ENCODE assay signal across 13 mouse cellular contexts in genomic region chr3:53046371-53046770, GRCm38 (mm10). TPM values are rescaled to one million over a fixed set of nuclear protein-coding genes. Genes with fewer than 3 reads are reported as not detected.
DNase-seq lines count a peak whose midpoint lies in the region; ATAC-seq and TF ChIP-seq lines count a peak whose summit lies in the region.
"Had no signal": no experiment of that assay in that cellular context is flagged by ENCODE, and none has a peak within 500 bp of the region (broad histone marks: within the 10 kb centered on the region; RNA-seq: fewer than 3 reads in every experiment).

No protein-coding gene starts in this region.

- H3K9me3 ChIP-seq in heart, embryonic 15.5 days (replicated peaks), result no peaks in the 10 kb centered on the region
- H3K9me3 ChIP-seq in heart, embryonic 10.5 days, result no peaks in the 10 kb centered on the region
- no peaks in the 10 kb centered on the region for H3K9me3 ChIP-seq in limb, embryonic 14.5 days (ENCODE audit: control insufficient read depth, low read length)
- no peaks in the 10 kb centered on the region for H3K9me3 ChIP-seq in limb, embryonic 10.5 days (replicated peaks)
- H3K9me3 ChIP-seq in lung, embryonic 14.5 days (ENCODE audit: low read depth, low read length), result no peaks in the 10 kb centered on the region
- H3K9me3 ChIP-seq: limb, embryonic 15.5 days; neural tube, embryonic 13.5 days had no signal

- TF ChIP-seq CTCF in lung, embryonic 14.5 days (IDR thresholded peaks at IDR 0.05; ENCODE audit: low read depth), result no peak

- H3K4me1 ChIP-seq in heart, embryonic 15.5 days (replicated peaks), result peaks cover 36% of the 10 kb centered on the region
- H3K4me1 ChIP-seq in heart, embryonic 10.5 days, result peaks cover 25% of the 10 kb centered on the region
- H3K4me1 ChIP-seq in limb, embryonic 14.5 days (ENCODE audit: control insufficient read depth, insufficient read depth, low read length), result peaks cover 20% of the 10 kb centered on the region
- peaks cover 43% of the 10 kb centered on the region for H3K4me1 ChIP-seq in limb, embryonic 10.5 days
- peaks cover 19% of the 10 kb centered on the region for H3K4me1 ChIP-seq in lung, embryonic 14.5 days (ENCODE audit: insufficient read depth)

- peak overlapping the region; percentile 24; the same call in 1 of the 2 replicates for H3K27ac ChIP-seq in heart, embryonic 15.5 days
- H3K27ac ChIP-seq in heart, embryonic 10.5 days, result no peak overlapping the region
- no peak overlapping the region for H3K27ac ChIP-seq in limb, embryonic 14.5 days (replicated peaks; ENCODE audit: low read depth, low read length)
- H3K27ac ChIP-seq in limb, embryonic 10.5 days, result no peak overlapping the region
- H3K27ac ChIP-seq in lung, embryonic 14.5 days (ENCODE audit: low read depth), result no peak overlapping the region
- H3K27ac ChIP-seq: limb, embryonic 15.5 days; neural tube, embryonic 13.5 days had no signal

- peaks cover 6% of the 10 kb centered on the region for H3K36me3 ChIP-seq in heart, embryonic 15.5 days
- H3K36me3 ChIP-seq in heart, embryonic 10.5 days, result peaks cover 7% of the 10 kb centered on the region; the same call in 1 of the 2 replicates
- H3K36me3 ChIP-seq in limb, embryonic 14.5 days (ENCODE audit: control insufficient read depth, insufficient read depth, low read length), result no peaks in the 10 kb centered on the region
- H3K36me3 ChIP-seq in limb, embryonic 10.5 days, result peaks cover 14% of the 10 kb centered on the region
- no peaks in the 10 kb centered on the region for H3K36me3 ChIP-seq in lung, embryonic 14.5 days (ENCODE audit: insufficient read depth)
- H3K36me3 ChIP-seq: limb, embryonic 15.5 days; neural tube, embryonic 13.5 days had no signal

- no peak for DNase-seq in heart, embryonic 10.5 days (ENCODE audit: low spot score)
- DNase-seq in limb, embryonic 14.5 days (ENCODE audit: low spot score), result no peak
- no peak for DNase-seq in limb, embryonic 10.5 days (ENCODE audit: low spot score)
- peak; percentile 97 for DNase-seq in cerebellum, adult 9-11 months
- DNase-seq in lung, embryonic 14.5 days, result peak; percentile 62
- no peak for DNase-seq in spleen, postnatal 4 days (ENCODE audit: low spot score in 2 of 2)
- DNase-seq: adrenal gland, postnatal 36 days; embryo, embryonic 11 days; layer of hippocampus, adult 9-11 months had no signal

- no peak overlapping the region for H3K9ac ChIP-seq in heart, embryonic 15.5 days
- no peak overlapping the region for H3K9ac ChIP-seq in limb, embryonic 14.5 days (ENCODE audit: low read depth, low read length, severe bottlenecking)
- H3K9ac ChIP-seq in lung, embryonic 14.5 days, result no peak overlapping the region
- H3K9ac ChIP-seq: limb, embryonic 15.5 days; neural tube, embryonic 13.5 days had no signal

- WGBS in heart, embryonic 15.5 days, result 54% methylated on average over 6 of the region's 6 CpGs
- WGBS in heart, embryonic 10.5 days, result 59% methylated on average over 6 of the region's 6 CpGs
- 88% methylated on average over 6 of the region's 6 CpGs for WGBS in limb, embryonic 14.5 days
- 93% methylated on average over 6 of the region's 6 CpGs for WGBS in limb, embryonic 10.5 days
- WGBS in lung, embryonic 14.5 days, result 41% methylated on average over 6 of the region's 6 CpGs

- H3K27me3 ChIP-seq in heart, embryonic 15.5 days, result no peaks in the 10 kb centered on the region
- H3K27me3 ChIP-seq in heart, embryonic 10.5 days (ENCODE audit: insufficient read depth, poor library complexity, severe bottlenecking), result no peaks in the 10 kb centered on the region
- H3K27me3 ChIP-seq in limb, embryonic 14.5 days (ENCODE audit: control insufficient read depth, insufficient read depth, low read length), result no peaks in the 10 kb centered on the region
- peaks cover 6% of the 10 kb centered on the region; the same call in 1 of the 2 replicates for H3K27me3 ChIP-seq in limb, embryonic 10.5 days (ENCODE audit: low read depth, poor library complexity, severe bottlenecking)
- H3K27me3 ChIP-seq in lung, embryonic 14.5 days (ENCODE audit: insufficient read depth, low read length), result no peaks in the 10 kb centered on the region
- H3K27me3 ChIP-seq: limb, embryonic 15.5 days had no signal

- H3K4me2 ChIP-seq in heart, embryonic 15.5 days, result peak overlapping the region; percentile 37
- 0 out of 2 replicates have a peak overlapping the region, but pooled peaks have one; percentile 8 for H3K4me2 ChIP-seq in limb, embryonic 14.5 days (replicated peaks; ENCODE audit: low read depth, low read length, severe bottlenecking)
- H3K4me2 ChIP-seq in lung, embryonic 14.5 days, result peak overlapping the region; percentile 29; the same call in 1 of the 2 replicates
- H3K4me2 ChIP-seq: limb, embryonic 15.5 days had no signal

- no peak overlapping the region for H3K4me3 ChIP-seq in heart, embryonic 15.5 days
- no peak overlapping the region for H3K4me3 ChIP-seq in heart, embryonic 10.5 days
- H3K4me3 ChIP-seq in limb, embryonic 14.5 days (replicated peaks; ENCODE audit: low read length), result no peak overlapping the region
- H3K4me3 ChIP-seq in limb, embryonic 10.5 days, result no peak overlapping the region
- no peak overlapping the region for H3K4me3 ChIP-seq in lung, embryonic 14.5 days (ENCODE audit: low read depth, low read length)
- H3K4me3 ChIP-seq: limb, embryonic 15.5 days; neural tube, embryonic 13.5 days had no signal

- no peak for TF ChIP-seq POLR2A in limb, embryonic 14.5 days (IDR thresholded peaks at IDR 0.05; ENCODE audit: borderline replicate concordance, extremely low read depth, insufficient read depth, insufficient read length)

- ATAC-seq in heart, embryonic 15.5 days (replicated peaks; ENCODE audit: insufficient number of reproducible peaks, insufficient read depth, low FRiP score, low read depth), result no peak
- no peak for ATAC-seq in limb, embryonic 14.5 days (ENCODE audit: low FRiP score, low read depth)
- ATAC-seq in lung, embryonic 14.5 days (ENCODE audit: insufficient read depth), result no peak
- no peak for ATAC-seq in CD4-positive, CD25-positive, alpha-beta regulatory T cell, adult 4 months

RNA-seq across cellular contexts. Expression of gene Lhfp, which starts 5.0 kb away (rescaled TPM):
- 92.7 and 107 TPM in 2 replicates for polyA plus RNA-seq in heart, embryonic 15.5 days (2015; fragmentation: Nextera tagmentation; extraction: Ambion mirVana)
- 50.8 and 65.4 TPM in 2 replicates for polyA plus RNA-seq in heart, embryonic 10.5 days (2016; fragmentation: Nextera tagmentation; extraction: Ambion mirVana)
- 83.3 and 91.0 TPM in 2 replicates for polyA plus RNA-seq in limb, embryonic 14.5 days (2012; rRNA removed)
- polyA plus RNA-seq in limb, embryonic 14.5 days (2014; fragmentation: Nextera tagmentation; extraction: Ambion mirVana), result 94.0 and 105 TPM in 2 replicates
- polyA plus RNA-seq in limb, embryonic 10.5 days (2016; fragmentation: Nextera tagmentation; extraction: Ambion mirVana), result 61.8 and 90.1 TPM in 2 replicates
- polyA plus RNA-seq in lung, embryonic 14.5 days (2014; fragmentation: Nextera tagmentation; extraction: Ambion mirVana), result 61.9 and 63.8 TPM in 2 replicates
- under 1 TPM; 0.19 to 0.36 TPM for polyA plus RNA-seq in CD4-positive, CD25-positive, alpha-beta regulatory T cell, adult 4 months (2017; shearing (Covaris generic))

RNA-seq across cellular contexts. Expression of gene Cog6, which starts 29.3 kb away (rescaled TPM):
- polyA plus RNA-seq in heart, embryonic 15.5 days (2015; fragmentation: Nextera tagmentation; extraction: Ambion mirVana), result 51.6 and 52.6 TPM in 2 replicates
- polyA plus RNA-seq in heart, embryonic 10.5 days (2016; fragmentation: Nextera tagmentation; extraction: Ambion mirVana), result 45.0 and 57.7 TPM in 2 replicates
- polyA plus RNA-seq in limb, embryonic 14.5 days (2012; rRNA removed), result 41.3 TPM in 2 replicates
- polyA plus RNA-seq in limb, embryonic 14.5 days (2014; fragmentation: Nextera tagmentation; extraction: Ambion mirVana), result 52.8 and 55.6 TPM in 2 replicates
- polyA plus RNA-seq in limb, embryonic 10.5 days (2016; fragmentation: Nextera tagmentation; extraction: Ambion mirVana), result 36.4 and 46.3 TPM in 2 replicates
- 43.4 and 47.3 TPM in 2 replicates for polyA plus RNA-seq in lung, embryonic 14.5 days (2014; fragmentation: Nextera tagmentation; extraction: Ambion mirVana)
- polyA plus RNA-seq in CD4-positive, CD25-positive, alpha-beta regulatory T cell, adult 4 months (2017; shearing (Covaris generic)), result 10 to 100 TPM; 21.3 to 27.9 TPM

Comparison
In these comparisons a context has a peak if more than half of its experiments do, and no peak if none do; other contexts are left out.
1. DNase-seq: peak in cerebellum, adult 9-11 months (single experiment) and lung, embryonic 14.5 days (single experiment); none in heart, embryonic 10.5 days (single experiment), limb, embryonic 14.5 days (single experiment), limb, embryonic 10.5 days (single experiment) and spleen, postnatal 4 days (0 of 2).
2. RNA of gene Lhfp, which starts 5.0 kb away (polyA plus RNA-seq): 83.3 to 105 TPM in limb, embryonic 14.5 days, 92.7 to 107 TPM in heart, embryonic 15.5 days, 61.8 to 90.1 TPM in limb, embryonic 10.5 days, 61.9 to 63.8 TPM in lung, embryonic 14.5 days and 50.8 to 65.4 TPM in heart, embryonic 10.5 days; 0.19 to 0.36 TPM in CD4-positive, CD25-positive, alpha-beta regulatory T cell, adult 4 months; every median in the first group is over 10 times any median in the second.
3. Peak in every context shown above with its lines, with median percentiles within 50 percentile points of each other: H3K4me2 ChIP-seq.